Mouse (Mus musculus) E14TG2a.4 (cell line): ENCODE results near the gene Gm3696.
"Not testable (repeated sequence)": the region's sequence is repeated elsewhere in the genome, so short reads cannot be mapped to it uniquely, and the experiment has no call there.

Source experiments
- CTCF ChIP-seq: conservative IDR thresholded peaks from 2 replicates; pipeline ENCODE4 v1.5.1; 2014; ENCODE audit warnings: low read length
- NANOG ChIP-seq: IDR thresholded peaks from 2 replicates; pipeline ENCODE4 v1.6.1; 2014; ENCODE audit warnings: borderline replicate concordance, low read length, mixed read lengths
- POU5F1 ChIP-seq: IDR thresholded peaks from 2 replicates; pipeline ENCODE4 v1.6.1; 2014; ENCODE audit warnings: low read length, borderline replicate concordance

DNA sequence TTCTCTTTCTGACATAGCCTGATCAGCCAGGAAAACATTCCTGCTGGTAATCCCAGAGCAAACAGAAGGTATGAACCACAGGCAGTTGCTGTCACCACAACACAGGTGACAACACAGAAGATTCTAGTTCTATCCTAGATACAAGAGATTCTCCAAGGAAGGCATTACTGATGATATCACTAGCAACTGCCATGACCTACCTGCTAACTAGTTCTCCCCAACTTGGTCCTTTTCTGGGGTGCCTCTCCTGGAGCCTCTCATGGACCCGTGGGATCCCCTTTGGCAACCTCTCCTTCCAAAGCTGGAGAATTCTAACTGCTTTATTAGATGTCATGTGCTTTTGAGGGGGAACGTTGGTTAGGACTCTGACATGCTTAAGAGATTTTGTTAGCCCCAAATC lies 55.6 kb downstream of the Gm3696 start, which contains the start of gene Gm3685:
- TF ChIP-seq CTCF, POU5F1, NANOG: not testable (repeated sequence)
